In the genomic region with DNA sequence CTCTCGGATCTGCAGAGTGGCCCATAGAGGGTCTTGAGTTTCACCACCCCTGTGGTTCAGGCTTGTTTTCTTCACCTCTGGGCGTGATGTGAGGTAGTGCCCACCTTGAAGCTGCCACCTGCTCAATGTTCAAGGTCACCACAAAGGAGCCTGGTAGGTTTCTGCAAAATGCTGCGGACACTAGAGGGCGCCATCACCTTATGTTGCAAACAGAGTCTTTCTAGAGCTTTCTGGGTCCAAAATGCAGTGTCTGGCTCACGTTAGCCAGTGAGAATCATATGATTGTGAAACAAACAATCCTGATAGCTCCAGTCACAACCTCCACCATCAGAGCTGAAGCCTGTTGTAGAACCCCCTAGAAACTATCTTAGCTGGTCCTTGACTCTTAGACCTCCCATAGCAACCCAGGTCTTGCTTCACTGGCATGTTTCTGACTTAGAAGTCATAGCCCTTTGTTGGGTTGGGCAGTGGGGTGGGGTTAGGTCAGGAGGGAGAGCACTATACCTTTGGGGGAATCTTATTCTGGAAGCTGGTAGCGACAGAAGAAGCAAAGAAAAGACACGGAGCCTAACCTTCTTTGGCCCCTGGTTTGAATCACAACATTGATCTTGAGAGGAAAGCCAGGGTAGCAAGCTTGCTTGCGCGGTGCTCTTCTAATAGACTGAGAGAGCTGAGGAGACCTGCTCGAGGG, we compare ENCODE assay signal across 9 mouse cellular contexts.
DNase-seq lines count a peak whose midpoint lies in the region; ATAC-seq and TF ChIP-seq lines count a peak whose summit lies in the region.
"Had no signal": no experiment of that assay in that cellular context is flagged by ENCODE, and none has a peak within 500 bp of the region (broad histone marks: within the 10 kb centered on the region; RNA-seq: fewer than 3 reads in every experiment).

No protein-coding gene starts in this region.

- no peaks in the 10 kb centered on the region for H3K9me3 ChIP-seq in forebrain, embryonic 15.5 days
- no peaks in the 10 kb centered on the region for H3K9me3 ChIP-seq in hindbrain, embryonic 14.5 days (ENCODE audit: control insufficient read depth, low read length)
- H3K9me3 ChIP-seq: midbrain, embryonic 12.5 days had no signal

- ATAC-seq in cerebellum, adult (ENCODE audit: insufficient number of reproducible peaks, low FRiP score, low TSS enrichment): peak; percentile 42; the same call in 1 of the 2 replicates
- ATAC-seq in forebrain, embryonic 15.5 days (replicated peaks): peak; percentile 23
- peak; percentile 42; the same call in 1 of the 2 replicates for ATAC-seq in hindbrain, embryonic 14.5 days (ENCODE audit: low FRiP score)
- ATAC-seq in erythroid progenitor cell, adult 5-6 weeks (replicated peaks; ENCODE audit: low FRiP score, poor library complexity, severe bottlenecking): no peak

- WGBS in forebrain, embryonic 15.5 days: 50% methylated on average over 10 of the region's 10 CpGs
- whole genome bisulfite sequencing in hindbrain, embryonic 14.5 days: 48% methylated on average over 10 of the region's 10 CpGs
- 46% methylated on average over 10 of the region's 10 CpGs for WGBS in small intestine, adult 2 months

- peak; percentile 74; the same call in 1 of the 2 replicates for TF ChIP-seq CTCF in small intestine, adult 2 months (IDR thresholded peaks at IDR 0.05; ENCODE audit: extremely low read depth, insufficient read length, insufficient replicate concordance, low read depth, low read length)

- TF ChIP-seq POLR2A in small intestine, adult 2 months (IDR thresholded peaks at IDR 0.05; ENCODE audit: low read depth, low read length): no peak

- no peaks in the 10 kb centered on the region for H3K36me3 ChIP-seq in forebrain, embryonic 15.5 days
- H3K36me3 ChIP-seq in hindbrain, embryonic 14.5 days (replicated peaks; ENCODE audit: control insufficient read depth, insufficient read depth): no peaks in the 10 kb centered on the region
- no peaks in the 10 kb centered on the region for H3K36me3 ChIP-seq in small intestine, adult 2 months (ENCODE audit: control insufficient read depth, insufficient read depth, low read length)
- H3K36me3 ChIP-seq: midbrain, embryonic 12.5 days had no signal

- no peak overlapping the region for H3K4me3 ChIP-seq in forebrain, embryonic 15.5 days
- H3K4me3 ChIP-seq in hindbrain, embryonic 14.5 days (replicated peaks; ENCODE audit: low read length): no peak overlapping the region
- H3K4me3 ChIP-seq in small intestine, adult 2 months (ENCODE audit: low read depth, low read length): no peak overlapping the region
- H3K4me3 ChIP-seq: midbrain, embryonic 12.5 days had no signal

- H3K9ac ChIP-seq in forebrain, embryonic 15.5 days (replicated peaks): no peak overlapping the region
- H3K9ac ChIP-seq in hindbrain, embryonic 14.5 days: no peak overlapping the region
- H3K9ac ChIP-seq: midbrain, embryonic 12.5 days had no signal

- H3K27me3 ChIP-seq in forebrain, embryonic 15.5 days: no peaks in the 10 kb centered on the region
- no peaks in the 10 kb centered on the region for H3K27me3 ChIP-seq in hindbrain, embryonic 14.5 days (ENCODE audit: control insufficient read depth, insufficient read depth, low read length)
- no peaks in the 10 kb centered on the region for H3K27me3 ChIP-seq in small intestine, adult 2 months (ENCODE audit: control insufficient read depth, insufficient read depth, low read length)
- H3K27me3 ChIP-seq: midbrain, embryonic 12.5 days had no signal

- H3K4me2 ChIP-seq in forebrain, embryonic 15.5 days (replicated peaks): no peak overlapping the region
- no peak overlapping the region for H3K4me2 ChIP-seq in hindbrain, embryonic 14.5 days (replicated peaks)
- H3K4me2 ChIP-seq: midbrain, embryonic 12.5 days had no signal

- 0 out of 2 replicates have a peak, but pooled peaks cover 3% of the 10 kb centered on the region for H3K4me1 ChIP-seq in forebrain, embryonic 15.5 days
- H3K4me1 ChIP-seq in hindbrain, embryonic 14.5 days (replicated peaks; ENCODE audit: control insufficient read depth, insufficient read depth, low read length): no peaks in the 10 kb centered on the region
- H3K4me1 ChIP-seq in small intestine, adult 2 months (ENCODE audit: control insufficient read depth, insufficient read depth, insufficient read length, low read length): no peaks in the 10 kb centered on the region
- H3K4me1 ChIP-seq: midbrain, embryonic 12.5 days had no signal

- peak; percentile 94 for DNase-seq in NIH3T3 (ENCODE audit: low read depth)
- peak; percentile 97 for DNase-seq in hindbrain, embryonic 14.5 days (ENCODE audit: low spot score)
- DNase-seq in layer of hippocampus, postnatal 25 days (ENCODE audit: extremely low spot score in 1 of 2, low spot score in 1 of 2): peak; percentile 68 to 98
- peak; percentile 90 for DNase-seq in mesoderm, embryonic 11.5 days (ENCODE audit: low read depth, low spot score)

- no peak overlapping the region for H3K27ac ChIP-seq in forebrain, embryonic 15.5 days (replicated peaks)
- no peak overlapping the region for H3K27ac ChIP-seq in hindbrain, embryonic 14.5 days
- no peak overlapping the region for H3K27ac ChIP-seq in small intestine, adult 2 months (ENCODE audit: insufficient read depth, low read depth, low read length)
- H3K27ac ChIP-seq: midbrain, embryonic 12.5 days had no signal
